Mouse (Mus musculus) bone marrow, adult 2 months (tissue): ENCODE measurements around the gene Slc43a3.

Experiments used
- CTCF ChIP-seq: fragments of 200-500 bp; IDR thresholded peaks from 2 replicates; pipeline ENCODE4 v1.5.1; 2011; ENCODE audit warnings: low read length, control low read depth; ENCODE audit not compliant: control insufficient read depth, insufficient read depth
- POLR2A ChIP-seq: fragments of 200-500 bp; IDR thresholded peaks from 2 replicates; pipeline ENCODE4 v1.6.1; 2011; ENCODE audit warnings: low read depth, mild to moderate bottlenecking, control low read depth, low read length, borderline replicate concordance; ENCODE audit not compliant: control insufficient read depth

- no peak for TF ChIP-seq CTCF
- no peak for TF ChIP-seq POLR2A
These were observed 51.6 kb downstream of the Slc43a3 start, which contains the start of gene Prg3 for GRCm38 (mm10) chr2:84987930-84988329.
